Mouse (Mus musculus) embryonic facial prominence, embryonic 11.5 days (tissue): ENCODE measurements around the gene Hoxd12. TPM values are rescaled to one million over a fixed set of nuclear protein-coding genes. Genes with fewer than 3 reads are reported as not detected.

ENCODE experiments used
- ATAC-seq: fragments of 200-750 bp; cut with Nextera tagmentation; replicated peaks from 2 replicates; pipeline ENCODE4 v1.8.0; 2017; ENCODE audit warnings: low read depth; ENCODE audit not compliant: insufficient number of reproducible peaks, low FRiP score, low TSS enrichment
- DNase-seq: peaks from one replicate; pipeline ENCODE4 v3.0.0-alpha.2; 2015; ENCODE audit warnings: low spot score
- H3K27ac ChIP-seq: fragments of 300-500 bp; sonication (generic); replicated peaks from 2 replicates; pipeline ENCODE4 v1.5.1; 2014; ENCODE audit warnings: mild to moderate bottlenecking, low read depth, low read length, control low read depth
- H3K27me3 ChIP-seq: fragments of 300-500 bp; sonication (generic); 2 replicates; pipeline ENCODE4 v1.6.1; 2014; ENCODE audit warnings: mild to moderate bottlenecking, low read length, moderate library complexity, mixed read lengths; ENCODE audit not compliant: control insufficient read depth, insufficient read depth
- H3K36me3 ChIP-seq: fragments of 300-500 bp; sonication (generic); replicated peaks from 2 replicates; pipeline ENCODE4 v1.6.1; 2014; ENCODE audit warnings: low read depth, mild to moderate bottlenecking, low read length, moderate library complexity, mixed read lengths; ENCODE audit not compliant: control insufficient read depth, insufficient read depth
- H3K4me1 ChIP-seq: fragments of 300-500 bp; sonication (generic); 2 replicates; pipeline ENCODE4 v1.6.1; 2014; ENCODE audit warnings: low read length, mixed read lengths; ENCODE audit not compliant: control insufficient read depth, insufficient read depth
- H3K4me2 ChIP-seq: fragments of 300-500 bp; sonication (generic); 2 replicates; pipeline ENCODE4 v1.6.1; 2014; ENCODE audit warnings: low read depth, mild to moderate bottlenecking, control low read depth, low read length, moderate library complexity
- H3K4me3 ChIP-seq: fragments of 300-500 bp; sonication (generic); 2 replicates; pipeline ENCODE4 v1.5.1; 2014; ENCODE audit warnings: low read depth, low read length, control low read depth
- H3K9ac ChIP-seq: fragments of 300-500 bp; sonication (generic); replicated peaks from 2 replicates; pipeline ENCODE4 v1.6.1; 2014; ENCODE audit warnings: mild to moderate bottlenecking, control low read depth, low read length
- H3K9me3 ChIP-seq: fragments of 300-500 bp; sonication (generic); replicated peaks from 2 replicates; pipeline ENCODE4 v1.6.1; 2016; ENCODE audit warnings: mild to moderate bottlenecking, low read length, inconsistent platforms, mixed read lengths; ENCODE audit not compliant: control insufficient read depth
- WGBS: fragments of 180-500 bp; shearing (Covaris S2); extraction: QIAGEN DNeasy Blood & Tissue Kit; methylation state at CpG from one replicate; pipeline ENCODE4 v1.1.7; 2014; 5-methylcytosine and 5-hydroxymethylcytosine counted together
- polyA plus RNA-seq: library from polyadenylated mRNA; unstranded; fragments of >200 nt; fragmentation: Nextera tagmentation; extraction: Ambion mirVana; gene quantifications from 2 replicates; pipeline ENCODE4 v1.2.1, GENCODE M21; 2014

Hoxd12 gene
- polyA plus RNA-seq, 1 experiment from 2014 or later, result not detected

GRCm38 (mm10) chr2:74681594-74682531 is 7.0 kb downstream of the Hoxd12 start:
- H3K36me3 ChIP-seq, result no peaks in the 10 kb centered on the region
- H3K4me3 ChIP-seq, result peak overlapping the region; percentile 18; the same call in 1 of the 2 replicates
- no peak overlapping the region for H3K27ac ChIP-seq
- no peaks in the 10 kb centered on the region for H3K9me3 ChIP-seq
- WGBS, result under 1% methylated on average over 75 of the region's 78 CpGs
- H3K4me2 ChIP-seq, result peak overlapping the region; percentile 29; the same call in 1 of the 2 replicates
- H3K9ac ChIP-seq, result no peak overlapping the region
- peaks cover 91% of the 10 kb centered on the region for H3K27me3 ChIP-seq
- peak; percentile 44; the same call in 1 of the 2 replicates for ATAC-seq
- H3K4me1 ChIP-seq, result peaks cover 4% of the 10 kb centered on the region; the same call in 1 of the 2 replicates
- no peak for DNase-seq

GRCm38 (mm10) chr2:74682796-74683195 is 8.0 kb downstream of the Hoxd12 start:
- H3K9ac ChIP-seq, result no peak overlapping the region
- no peak overlapping the region for H3K27ac ChIP-seq
- no peaks in the 10 kb centered on the region for H3K9me3 ChIP-seq
- DNase-seq (no peak), ATAC-seq (no peak)
- 3% methylated on average over 41 of the region's 51 CpGs for WGBS
- no peak overlapping the region for H3K4me2 ChIP-seq
- H3K27me3 ChIP-seq, result peaks cover 91% of the 10 kb centered on the region
- no peak overlapping the region for H3K4me3 ChIP-seq
- no peaks in the 10 kb centered on the region for H3K36me3 ChIP-seq
- peaks cover 4% of the 10 kb centered on the region; the same call in 1 of the 2 replicates for H3K4me1 ChIP-seq

DNA sequence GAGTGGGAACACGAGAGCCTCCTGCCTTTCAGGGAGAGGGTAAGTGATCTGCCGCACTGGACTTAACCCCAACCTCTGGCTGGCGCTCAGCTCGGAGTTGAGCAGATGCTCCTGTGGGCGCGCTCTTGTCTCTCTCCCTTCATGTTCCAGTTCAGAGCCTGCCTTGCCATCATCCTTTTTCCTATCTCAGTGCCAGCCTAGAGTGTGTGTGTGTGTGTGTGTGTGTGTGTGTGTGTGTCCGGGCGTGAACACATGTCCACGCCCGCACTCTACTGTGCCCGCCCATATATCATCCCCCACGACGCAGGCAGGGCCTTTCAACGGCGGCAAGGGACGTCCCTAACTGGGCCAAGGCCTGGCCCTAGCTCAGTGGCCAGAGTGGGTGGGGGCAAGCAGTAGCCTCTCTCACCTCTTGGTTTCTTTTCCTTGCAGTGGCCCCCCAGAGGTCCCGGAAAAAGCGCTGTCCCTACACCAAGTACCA is 8.7 kb downstream of the Hoxd12 start:
- DNase-seq, result no peak
- H3K4me3 ChIP-seq, result no peak overlapping the region
- peaks cover 4% of the 10 kb centered on the region; the same call in 1 of the 2 replicates for H3K4me1 ChIP-seq
- peaks cover 90% of the 10 kb centered on the region for H3K27me3 ChIP-seq
- H3K36me3 ChIP-seq, result no peaks in the 10 kb centered on the region
- 0% methylated on average over 16 of the region's 18 CpGs for WGBS
- no peaks in the 10 kb centered on the region for H3K9me3 ChIP-seq
- ATAC-seq, result no peak
- no peak overlapping the region for H3K4me2 ChIP-seq
- H3K9ac ChIP-seq, result no peak overlapping the region
- H3K27ac ChIP-seq, result no peak overlapping the region

DNA sequence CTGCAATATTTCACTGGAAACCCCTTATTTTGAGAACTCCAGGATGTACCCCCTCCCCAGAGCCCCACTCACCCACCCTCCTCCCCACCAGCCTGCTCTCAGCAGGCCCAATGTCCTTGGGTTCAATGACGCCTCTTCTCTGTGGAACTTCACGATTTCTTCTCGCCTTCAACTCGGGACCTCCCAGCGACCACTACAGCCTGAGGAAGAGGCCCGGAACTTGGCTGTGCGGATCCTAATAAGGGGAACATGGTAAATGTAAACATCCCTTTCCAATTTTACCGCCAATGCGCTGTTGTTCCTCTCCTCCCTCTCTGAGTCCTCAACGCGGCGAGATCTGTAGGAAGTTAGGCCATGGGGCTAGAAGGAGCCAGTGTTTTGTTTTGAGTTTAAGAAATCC is 9.3 kb downstream of the Hoxd12 start:
- Histone ChIP-seq H3K4me3 (no peak overlapping the region), H3K4me2 (no peak overlapping the region), H3K27me3 (peaks cover 91% of the 10 kb centered on the region), H3K27ac (no peak overlapping the region), H3K4me1 (peaks cover 4% of the 10 kb centered on the region; the same call in 1 of the 2 replicates), H3K9ac (no peak overlapping the region), H3K9me3 (no peaks in the 10 kb centered on the region), H3K36me3 (no peaks in the 10 kb centered on the region)
- DNase-seq, result no peak
- WGBS, result 1% methylated on average over 12 of the region's 12 CpGs
- ATAC-seq, result no peak

- no peaks in the 10 kb centered on the region for H3K9me3 ChIP-seq
- no peak overlapping the region for H3K27ac ChIP-seq
- H3K4me3 ChIP-seq, result no peak overlapping the region
- DNase-seq (no peak), ATAC-seq (no peak)
- H3K4me2 ChIP-seq, result no peak overlapping the region
- H3K36me3 ChIP-seq, result no peaks in the 10 kb centered on the region
- peaks cover 4% of the 10 kb centered on the region; the same call in 1 of the 2 replicates for H3K4me1 ChIP-seq
- WGBS, result 9% methylated on average over 4 of the region's 4 CpGs
- no peak overlapping the region for H3K9ac ChIP-seq
- peaks cover 89% of the 10 kb centered on the region for H3K27me3 ChIP-seq
These were observed 10.3 kb downstream of the Hoxd12 start for GRCm38 (mm10) chr2:74685059-74685603.

DNA sequence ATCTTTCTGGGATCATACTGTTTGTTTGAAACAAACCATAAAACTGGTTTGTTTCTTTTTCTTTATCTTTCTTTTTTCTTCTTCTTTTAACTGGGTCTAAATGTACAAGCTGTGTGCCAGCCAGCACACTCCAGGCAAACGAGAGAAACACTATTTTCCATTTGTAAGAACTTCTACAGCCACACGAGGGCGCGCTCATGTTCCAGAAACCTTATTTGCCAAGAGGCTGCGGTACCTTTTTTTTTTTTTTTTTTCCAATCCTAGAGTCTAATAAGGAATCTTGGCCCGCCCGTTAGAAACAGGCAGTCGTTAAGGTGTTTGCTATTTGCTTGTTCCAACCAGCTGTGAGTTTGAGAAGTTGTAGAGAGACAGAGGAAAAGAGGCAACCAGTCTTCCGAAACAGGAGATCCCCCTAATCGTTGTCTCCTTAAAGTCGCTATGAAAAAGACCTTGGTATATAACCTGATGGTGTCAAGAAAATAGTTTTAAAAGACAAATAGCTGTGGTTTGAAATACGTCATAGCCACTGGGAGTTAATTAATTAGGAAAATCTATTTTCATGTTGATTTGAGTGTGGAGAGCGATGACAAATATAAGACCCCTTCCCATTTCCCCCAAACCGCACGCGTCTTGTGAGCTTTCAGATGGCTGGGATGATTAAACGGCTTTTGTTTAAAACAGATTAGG is 11.6 kb downstream of the Hoxd12 start:
- Histone ChIP-seq H3K4me2 (no peak overlapping the region), H3K27ac (no peak overlapping the region), H3K4me3 (no peak overlapping the region), H3K36me3 (no peaks in the 10 kb centered on the region), H3K27me3 (peaks cover 83% of the 10 kb centered on the region), H3K9me3 (no peaks in the 10 kb centered on the region), H3K9ac (no peak overlapping the region), H3K4me1 (peaks cover 4% of the 10 kb centered on the region; the same call in 1 of the 2 replicates)
- ATAC-seq (no peak), DNase-seq (peak; percentile 92)
- WGBS, result 4% methylated on average over 17 of the region's 17 CpGs

DNA sequence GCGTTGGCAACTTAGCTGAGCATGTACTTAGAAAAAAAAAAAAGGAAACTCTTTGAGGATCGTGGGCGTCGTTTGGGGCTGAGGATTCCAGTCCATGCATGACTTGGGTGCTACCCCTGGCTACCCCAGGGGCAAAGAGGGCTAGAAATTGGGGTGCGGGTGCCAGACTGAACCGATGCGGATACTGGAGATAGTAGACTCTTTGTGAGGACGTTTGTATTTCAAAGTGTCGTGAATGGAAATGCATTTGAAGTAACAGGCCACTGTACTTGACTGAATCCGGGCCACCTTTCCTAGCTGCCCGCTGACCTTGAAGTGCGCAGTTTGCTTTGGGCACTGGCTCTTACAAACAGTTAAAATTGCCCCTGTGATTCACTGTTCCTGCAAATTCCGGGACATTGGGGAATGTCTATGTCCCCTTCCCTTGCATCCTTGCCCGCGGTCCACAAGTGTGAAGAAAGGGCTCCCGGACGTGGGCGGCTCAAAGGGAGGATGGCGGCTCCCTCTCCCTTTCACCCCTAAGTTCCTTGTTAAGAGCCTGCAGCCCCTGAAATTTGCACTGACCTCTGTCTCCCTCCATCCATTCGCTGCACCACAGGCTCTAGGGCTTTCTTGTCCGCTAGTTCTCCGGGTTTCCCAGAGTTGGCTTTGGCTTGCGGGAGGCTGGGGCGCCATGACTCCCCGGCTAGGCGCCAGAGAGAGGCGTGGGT is 12.3 kb downstream of the Hoxd12 start:
- Histone ChIP-seq H3K4me2 (no peak overlapping the region), H3K27ac (no peak overlapping the region), H3K9me3 (no peaks in the 10 kb centered on the region), H3K9ac (no peak overlapping the region), H3K36me3 (no peaks in the 10 kb centered on the region), H3K4me1 (peaks cover 2% of the 10 kb centered on the region; the same call in 1 of the 2 replicates), H3K27me3 (peaks cover 83% of the 10 kb centered on the region), H3K4me3 (no peak overlapping the region)
- WGBS, result under 1% methylated on average over 27 of the region's 27 CpGs
- no peak for DNase-seq
- no peak for ATAC-seq
